Mouse (Mus musculus): ENCODE data around the gene Rhno1. TPM values are rescaled to one million over a fixed set of nuclear protein-coding genes. Genes with fewer than 3 reads are reported as not detected.
A peak's percentile ranks its signal among the peaks of the same experiment; 100 is the strongest.

Rhno1 gene
- total and polyA plus RNA-seq, 3 experiments = 18.5 to 60.0 (median 28.7) TPM

DNA sequence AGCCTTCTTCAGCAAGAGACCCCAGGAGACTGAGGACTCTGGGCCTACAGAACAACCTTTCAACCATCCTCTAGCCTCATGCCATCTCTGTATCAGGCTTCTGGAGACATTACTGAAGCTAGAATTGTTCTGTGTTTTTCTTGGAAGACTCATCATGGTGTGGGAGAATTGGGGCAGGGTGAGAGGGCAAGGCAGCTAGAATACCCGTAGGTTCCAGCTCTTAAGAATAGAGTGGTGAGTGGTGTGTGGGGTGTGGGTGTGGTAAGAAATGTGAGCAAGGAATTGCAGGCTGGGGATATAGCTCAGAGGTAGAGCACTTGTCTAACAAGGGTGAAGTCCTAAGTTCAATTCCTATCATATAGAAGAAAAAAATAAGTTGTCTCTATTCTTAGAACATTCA lies 22.3 kb upstream of the Rhno1 start:
- no peak overlapping the region for H3K4me3 ChIP-seq (replicated peaks in 1 of 3; ENCODE audit: low read depth in 2 of 3, low read length in 2 of 3, poor library complexity in 1 of 3)
- no peak overlapping the region for H3K27ac ChIP-seq (ENCODE audit: insufficient read depth, low read depth)
- H3K4me2 ChIP-seq (ENCODE audit: insufficient read depth, low read depth, poor library complexity, severe bottlenecking) = no peak overlapping the region
- no peak for DNase-seq (ENCODE audit: extremely low read depth)
- peaks cover 8 to 39% of the 10 kb centered on the region in 2 experiments; a peak in 2 of 4 replicates for H3K4me1 ChIP-seq (ENCODE audit: control insufficient read depth in 1 of 2, insufficient read depth in 2 of 2)
- no peaks in the 10 kb centered on the region for H3K79me2 ChIP-seq (replicated peaks; ENCODE audit: control insufficient read depth, extremely low read depth, insufficient read depth, poor library complexity, severe bottlenecking)
- TF ChIP-seq NRF1 (IDR thresholded peaks at IDR 0.05; ENCODE audit: low read depth, low read length) (no peak), TBP (conservative IDR thresholded peaks at IDR 0.05; ENCODE audit: low read depth, low read length) (no peak), ZNF384 (IDR thresholded peaks at IDR 0.05; ENCODE audit: low read depth, low read length) (no peak), IRF4 (IDR thresholded peaks at IDR 0.05; ENCODE audit: low read depth, low read length) (no peak), ZC3H11A (IDR thresholded peaks at IDR 0.05; ENCODE audit: low read depth, low read length) (no peak)
- H3K36me3 ChIP-seq (replicated peaks in 1 of 2; ENCODE audit: control insufficient read depth in 1 of 2, insufficient read depth in 1 of 2, low read length in 1 of 2) = no peaks in the 10 kb centered on the region
- dilution Hi-C loops (cut with MboI; ENCODE audit: extremely low pct_ligation_motif_present, extremely low pct_unique_long_range_greater_than_20kb, low sequenced_read_pairs) = no loop called here
- no peaks in the 10 kb centered on the region for H3K27me3 ChIP-seq (replicated peaks)
- no peaks in the 10 kb centered on the region for H3K9me3 ChIP-seq (replicated peaks; ENCODE audit: low read length)
- in situ Hi-C loops (cut with MboI; ENCODE audit: low pct_ligation_motif_present, low pct_unique_long_range_greater_than_20kb, low sequenced_read_pairs) = no loop called here
- no peak overlapping the region for H3K9ac ChIP-seq (ENCODE audit: insufficient read depth, low read depth)

DNA sequence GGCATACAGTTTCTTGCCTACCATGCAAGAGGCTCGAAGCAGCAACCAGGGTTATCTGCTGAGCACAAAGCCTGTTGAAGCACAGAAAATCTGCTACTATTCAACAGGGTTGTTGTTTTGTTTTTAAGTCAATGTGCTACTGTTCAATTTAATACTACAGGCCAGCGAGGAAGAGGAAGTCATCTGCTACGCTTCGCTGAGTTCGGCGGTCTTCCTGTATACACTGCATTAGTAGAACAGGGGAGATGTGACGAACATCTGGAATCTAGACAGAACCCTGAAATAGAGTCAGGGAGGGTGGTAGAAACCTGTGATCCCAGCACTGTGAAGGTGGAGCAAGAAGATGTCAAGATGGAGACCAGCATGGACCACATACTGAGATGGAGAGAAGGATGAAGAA lies 21.0 kb upstream of the Rhno1 start:
- in situ Hi-C loops (cut with MboI; ENCODE audit: low pct_ligation_motif_present, low pct_unique_long_range_greater_than_20kb, low sequenced_read_pairs) (no loop called here), dilution Hi-C loops (cut with MboI; ENCODE audit: extremely low pct_ligation_motif_present, extremely low pct_unique_long_range_greater_than_20kb, low sequenced_read_pairs) (no loop called here)
- no peak overlapping the region for H3K4me3 ChIP-seq (replicated peaks in 1 of 3; ENCODE audit: low read depth in 2 of 3, low read length in 2 of 3, poor library complexity in 1 of 3)
- H3K27me3 ChIP-seq (replicated peaks) = no peaks in the 10 kb centered on the region
- no peaks in the 10 kb centered on the region for H3K9me3 ChIP-seq (replicated peaks; ENCODE audit: low read length)
- no peaks in the 10 kb centered on the region for H3K79me2 ChIP-seq (replicated peaks; ENCODE audit: control insufficient read depth, extremely low read depth, insufficient read depth, poor library complexity, severe bottlenecking)
- TF ChIP-seq CHD1 (IDR thresholded peaks at IDR 0.05; ENCODE audit: low read depth, low read length) = no peak
- TF ChIP-seq POLR2A (IDR thresholded peaks at IDR 0.05; ENCODE audit: low read depth, low read length) = no peak
- no peak for TF ChIP-seq NELFE (IDR thresholded peaks at IDR 0.05; ENCODE audit: low read depth, low read length)
- no peak for TF ChIP-seq JUND (conservative IDR thresholded peaks at IDR 0.05; ENCODE audit: low read depth, low read length)
- peak; percentile 12; the same call in 1 of the 2 replicates for TF ChIP-seq HCFC1 (IDR thresholded peaks at IDR 0.05; ENCODE audit: low read depth, low read length)
- TF ChIP-seq POLR2AphosphoS2 (IDR thresholded peaks at IDR 0.05; ENCODE audit: low read depth, low read length) = no peak
- TF ChIP-seq MAZ (IDR thresholded peaks at IDR 0.05; ENCODE audit: low read depth, low read length) = no peak
- TF ChIP-seq PAX5 (IDR thresholded peaks at IDR 0.05; ENCODE audit: low read length) = peak; percentile 55; the same call in 1 of the 2 replicates
- TF ChIP-seq IRF4 (IDR thresholded peaks at IDR 0.05; ENCODE audit: low read depth, low read length) = 0 out of 2 replicates have a peak, but pooled peaks have one; percentile 18
- TF ChIP-seq CTCF (conservative IDR thresholded peaks at IDR 0.05 in 1 of 2, IDR thresholded peaks at IDR 0.05 in 1 of 2; ENCODE audit: low read depth in 2 of 2, low read length in 2 of 2) = no peak
- TF ChIP-seq ELF1 (IDR thresholded peaks at IDR 0.05; ENCODE audit: low read depth, low read length) = peak; percentile 62
- no peak for TF ChIP-seq TBP (conservative IDR thresholded peaks at IDR 0.05; ENCODE audit: low read depth, low read length)
- TF ChIP-seq MXI1 (IDR thresholded peaks at IDR 0.05; ENCODE audit: low read depth, low read length) = no peak
- no peak for TF ChIP-seq NRF1 (IDR thresholded peaks at IDR 0.05; ENCODE audit: low read depth, low read length)
- no peak for TF ChIP-seq GABPA (IDR thresholded peaks at IDR 0.05; ENCODE audit: insufficient replicate concordance, low read depth, low read length)
- peak; percentile 70 for TF ChIP-seq EP300 (IDR thresholded peaks at IDR 0.05; ENCODE audit: low read length)
- TF ChIP-seq ZNF384 (IDR thresholded peaks at IDR 0.05; ENCODE audit: low read depth, low read length) = peak; percentile 40; the same call in 1 of the 2 replicates
- TF ChIP-seq BHLHE40 (IDR thresholded peaks at IDR 0.05; ENCODE audit: low read depth, low read length) = 0 out of 2 replicates have a peak, but pooled peaks have one; percentile 22
- no peak; the same call in 1 of the 2 replicates for TF ChIP-seq MAX (IDR thresholded peaks at IDR 0.05; ENCODE audit: low read length)
- no peak for TF ChIP-seq UBTF (IDR thresholded peaks at IDR 0.05; ENCODE audit: low read depth, low read length)
- 0 out of 2 replicates have a peak, but pooled peaks have one; percentile 40 for TF ChIP-seq TCF12 (IDR thresholded peaks at IDR 0.05; ENCODE audit: low read depth, low read length)
- no peak for TF ChIP-seq SIN3A (IDR thresholded peaks at IDR 0.05; ENCODE audit: low read length)
- TF ChIP-seq SMC3 (IDR thresholded peaks at IDR 0.05; ENCODE audit: low read depth, low read length) = no peak
- TF ChIP-seq ZC3H11A (IDR thresholded peaks at IDR 0.05; ENCODE audit: low read depth, low read length) = no peak
- peak; percentile 64; the same call in 1 of the 2 replicates for TF ChIP-seq MEF2A (IDR thresholded peaks at IDR 0.05; ENCODE audit: borderline replicate concordance, low read depth, low read length)
- no peaks in the 10 kb centered on the region for H3K36me3 ChIP-seq (replicated peaks in 1 of 2; ENCODE audit: control insufficient read depth in 1 of 2, insufficient read depth in 1 of 2, low read length in 1 of 2)
- DNase-seq (ENCODE audit: extremely low read depth) = peak; percentile 60
- H3K4me2 ChIP-seq (ENCODE audit: insufficient read depth, low read depth, poor library complexity, severe bottlenecking) = 0 out of 2 replicates have a peak overlapping the region, but pooled peaks have one; percentile 3
- H3K9ac ChIP-seq (ENCODE audit: insufficient read depth, low read depth) = no peak overlapping the region
- no peak overlapping the region for H3K27ac ChIP-seq (ENCODE audit: insufficient read depth, low read depth)
- H3K4me1 ChIP-seq (ENCODE audit: control insufficient read depth in 1 of 2, insufficient read depth in 2 of 2) = peaks cover 8 to 43% of the 10 kb centered on the region in 2 experiments; a peak in 2 of 4 replicates

Measured in CH12.LX (cell line).